Mouse (Mus musculus) hindbrain, embryonic 16.5 days (tissue): ENCODE measurements at regions not wholly inside any gene's neighbourhood (a gene's known extent, or its start where the extent isn't known, plus 50 kb on each side); places are given as distances from the start of the nearest gene placed in this dataset.

Source experiments
- ATAC-seq: fragments of 200-750 bp; cut with Nextera tagmentation; 2 replicates; pipeline ENCODE4 v1.8.0; 2017; ENCODE audit warnings: moderate TSS enrichment, moderate library complexity
- H3K27ac ChIP-seq: fragments of 300-500 bp; sonication (generic); 2 replicates; pipeline ENCODE4 v1.5.1; 2014; ENCODE audit warnings: low read depth, mild to moderate bottlenecking, control low read depth, low read length, moderate library complexity
- H3K27me3 ChIP-seq: fragments of 300-500 bp; sonication (generic); replicated peaks from 2 replicates; pipeline ENCODE4 v1.6.1; 2014; ENCODE audit warnings: low read length; ENCODE audit not compliant: control insufficient read depth, insufficient read depth
- H3K36me3 ChIP-seq: fragments of 300-500 bp; sonication (generic); 2 replicates; pipeline ENCODE4 v1.6.1; 2014; ENCODE audit warnings: mild to moderate bottlenecking, low read length, moderate library complexity, mixed read lengths; ENCODE audit not compliant: control insufficient read depth, insufficient read depth
- H3K4me1 ChIP-seq: fragments of 300-500 bp; sonication (generic); 2 replicates; pipeline ENCODE4 v1.6.1; 2014; ENCODE audit warnings: low read depth, low read length; ENCODE audit not compliant: control insufficient read depth, insufficient read depth
- H3K4me2 ChIP-seq: fragments of 300-500 bp; sonication (generic); 2 replicates; pipeline ENCODE4 v1.6.1; 2014; ENCODE audit warnings: mild to moderate bottlenecking, low read length, control low read depth, moderate library complexity
- H3K4me3 ChIP-seq: fragments of 300-500 bp; sonication (generic); 2 replicates; pipeline ENCODE4 v1.5.1; 2014; ENCODE audit warnings: mild to moderate bottlenecking, low read length, control low read depth, moderate library complexity
- H3K9ac ChIP-seq: fragments of 300-500 bp; sonication (generic); 2 replicates; pipeline ENCODE4 v1.6.1; 2014; ENCODE audit warnings: low read depth, mild to moderate bottlenecking, control low read depth, low read length, moderate library complexity
- H3K9me3 ChIP-seq: fragments of 300-500 bp; sonication (generic); 2 replicates; pipeline ENCODE4 v1.6.1; 2014; ENCODE audit warnings: mild to moderate bottlenecking, low read length, moderate library complexity; ENCODE audit not compliant: control insufficient read depth
- WGBS: fragments of 180-500 bp; shearing (Covaris S2); extraction: QIAGEN DNeasy Blood & Tissue Kit; methylation state at CpG from one replicate; pipeline ENCODE4 v1.1.7; 2014; 5-methylcytosine and 5-hydroxymethylcytosine counted together

DNA sequence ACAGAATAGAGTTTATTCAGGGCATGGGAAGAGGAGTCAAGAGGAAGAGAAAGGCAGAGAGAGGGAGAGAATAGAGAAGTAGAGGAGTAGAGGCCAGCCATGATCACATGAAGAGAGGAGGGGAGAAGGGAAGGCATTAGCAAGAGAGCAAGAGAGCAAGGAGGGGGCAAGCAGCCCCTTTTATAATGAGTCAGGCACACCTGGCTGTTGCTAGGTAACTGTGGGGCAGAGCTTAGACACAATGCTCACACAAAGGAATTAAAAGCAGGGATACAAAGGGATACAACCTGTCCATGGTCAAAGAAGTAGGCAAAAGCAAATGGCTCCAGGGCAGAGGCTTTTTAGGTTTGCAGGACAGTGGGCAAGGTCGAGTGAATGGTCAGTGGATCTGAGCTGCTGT is 153.5 kb upstream of the Rreb1 start:
- ATAC-seq: no peak; the same call in none of the 2 replicates
- no peaks in the 10 kb centered on the region for H3K9me3 ChIP-seq
- H3K9ac ChIP-seq: no peak overlapping the region
- no peak overlapping the region for H3K4me2 ChIP-seq
- WGBS: 38% methylated on average over 1 of the region's 1 CpGs
- H3K4me3 ChIP-seq: no peak overlapping the region
- H3K4me1 ChIP-seq: no peaks in the 10 kb centered on the region
- H3K27ac ChIP-seq: no peak overlapping the region
- no peaks in the 10 kb centered on the region for H3K36me3 ChIP-seq
- H3K27me3 ChIP-seq: no peaks in the 10 kb centered on the region

DNA sequence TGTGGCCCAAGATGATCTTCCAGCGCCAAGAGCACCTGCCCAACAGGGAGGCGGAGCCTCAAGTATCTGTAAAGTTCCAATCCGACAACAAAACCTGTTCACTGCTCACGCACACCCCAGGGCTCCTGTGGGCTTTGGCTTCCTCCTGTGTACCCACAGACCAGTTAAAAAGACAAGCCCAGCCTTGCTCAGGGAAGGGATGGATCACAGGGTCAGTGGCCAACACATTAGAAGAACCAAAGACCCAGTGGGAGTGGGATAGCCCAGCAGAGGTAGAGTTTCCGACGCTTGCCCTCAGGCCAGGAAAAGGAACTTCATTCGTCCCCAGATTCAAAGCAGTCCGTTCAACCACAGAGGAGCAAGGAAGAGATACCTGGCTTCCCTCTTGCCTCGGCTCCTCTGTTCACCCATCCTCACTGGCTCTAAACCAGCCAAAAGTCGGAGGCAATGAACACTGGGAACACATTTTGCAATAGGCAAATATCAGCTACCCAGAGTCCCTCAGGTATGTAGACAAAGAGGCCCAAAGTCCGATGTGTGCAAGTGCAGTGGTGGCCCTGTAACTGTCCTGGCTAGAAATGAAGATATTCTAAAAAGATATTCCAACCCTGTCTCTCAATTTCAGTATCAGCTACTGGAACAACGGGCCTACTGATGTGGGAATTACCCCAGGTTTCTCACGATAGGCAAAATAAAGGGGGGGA is 152.5 kb upstream of the Rreb1 start:
- no peaks in the 10 kb centered on the region for H3K9me3 ChIP-seq
- WGBS: 90% methylated on average over 13 of the region's 13 CpGs
- H3K9ac ChIP-seq: no peak overlapping the region
- no peaks in the 10 kb centered on the region for H3K4me1 ChIP-seq
- ATAC-seq: no peak
- no peak overlapping the region for H3K27ac ChIP-seq
- no peak overlapping the region for H3K4me2 ChIP-seq
- no peaks in the 10 kb centered on the region for H3K27me3 ChIP-seq
- H3K4me3 ChIP-seq: no peak overlapping the region
- no peaks in the 10 kb centered on the region for H3K36me3 ChIP-seq

DNA sequence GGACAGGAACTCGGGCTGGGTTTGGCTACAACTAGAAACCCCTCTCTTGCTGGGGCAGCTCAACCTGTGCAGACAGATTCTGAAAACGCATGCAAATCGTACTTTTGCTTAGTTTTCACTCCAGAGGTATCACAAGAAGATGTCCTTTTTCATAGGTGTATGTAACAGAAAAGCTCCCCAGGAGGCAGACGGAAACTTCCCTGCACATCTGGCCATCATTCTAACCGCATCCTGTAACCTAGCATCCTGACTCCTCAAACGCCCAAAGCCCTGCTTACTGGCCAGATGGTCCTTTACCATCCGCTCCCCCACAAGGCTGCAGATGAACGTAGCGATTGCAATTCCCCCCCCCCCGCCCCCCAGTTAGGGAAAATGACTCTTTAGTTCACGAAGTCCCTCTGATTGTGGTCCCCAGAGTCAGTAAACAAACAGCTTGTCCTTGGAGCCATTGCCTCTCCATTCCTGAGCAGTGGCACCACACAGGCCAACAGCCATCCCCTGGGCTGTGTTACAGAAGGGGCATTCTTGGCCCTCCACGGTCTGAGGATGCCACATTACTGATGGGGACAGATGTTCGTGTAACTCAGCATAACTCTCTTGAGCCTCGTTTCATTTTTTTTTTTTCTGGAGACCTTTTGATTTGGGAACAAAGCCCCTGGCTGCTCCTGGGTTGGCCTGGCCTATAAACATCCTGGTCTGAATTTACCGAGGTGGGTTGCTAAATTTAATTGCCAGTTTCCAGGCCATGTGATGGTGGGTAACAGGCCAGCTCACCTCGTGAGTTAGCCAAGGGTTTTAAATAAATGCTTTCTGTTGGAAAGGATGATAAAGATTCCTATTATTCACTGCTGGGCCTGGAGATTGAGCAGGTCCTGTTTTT is 149.6 kb upstream of the Rreb1 start:
- Histone ChIP-seq H3K27me3 (no peaks in the 10 kb centered on the region), H3K4me3 (no peak overlapping the region), H3K36me3 (no peaks in the 10 kb centered on the region), H3K4me2 (no peak overlapping the region), H3K9ac (no peak overlapping the region), H3K4me1 (no peaks in the 10 kb centered on the region), H3K9me3 (no peaks in the 10 kb centered on the region), H3K27ac (no peak overlapping the region)
- WGBS: 58% methylated on average over 16 of the region's 16 CpGs
- no peak for ATAC-seq

DNA sequence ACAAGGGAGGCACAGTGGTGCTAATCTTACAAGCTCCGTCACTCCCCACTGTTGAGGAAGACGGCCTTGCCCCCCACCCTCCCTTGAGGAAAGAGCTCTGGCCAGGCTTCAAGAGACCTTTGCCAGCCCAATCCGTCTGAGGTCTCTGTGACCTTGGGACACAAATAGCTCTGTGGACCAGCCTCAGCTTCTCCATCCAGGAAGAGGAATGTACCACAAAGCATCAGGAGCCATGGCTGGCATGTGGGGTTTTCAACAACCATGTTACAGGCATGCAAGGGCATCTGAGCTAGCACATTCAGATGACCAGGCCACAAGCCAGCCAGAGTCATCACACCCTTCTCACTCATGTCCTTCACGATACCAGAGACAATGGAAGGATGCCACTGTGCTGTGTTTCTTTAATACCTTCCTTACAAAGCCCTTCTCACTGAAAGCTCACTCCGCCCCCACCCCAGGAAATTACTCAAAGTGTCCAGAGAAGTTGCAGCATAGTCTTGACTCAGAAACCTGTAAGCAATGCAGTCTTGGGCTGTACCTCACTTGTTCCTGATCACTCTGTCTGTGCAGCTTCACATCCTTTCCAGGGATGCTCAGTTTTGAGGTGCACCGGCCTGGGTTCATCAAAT is 148.8 kb upstream of the Rreb1 start:
- Histone ChIP-seq H3K9me3 (no peaks in the 10 kb centered on the region), H3K9ac (no peak overlapping the region), H3K36me3 (no peaks in the 10 kb centered on the region), H3K27ac (no peak overlapping the region), H3K27me3 (no peaks in the 10 kb centered on the region), H3K4me3 (no peak overlapping the region), H3K4me2 (no peak overlapping the region), H3K4me1 (no peaks in the 10 kb centered on the region)
- ATAC-seq: no peak
- WGBS: 73% methylated on average over 6 of the region's 6 CpGs

DNA sequence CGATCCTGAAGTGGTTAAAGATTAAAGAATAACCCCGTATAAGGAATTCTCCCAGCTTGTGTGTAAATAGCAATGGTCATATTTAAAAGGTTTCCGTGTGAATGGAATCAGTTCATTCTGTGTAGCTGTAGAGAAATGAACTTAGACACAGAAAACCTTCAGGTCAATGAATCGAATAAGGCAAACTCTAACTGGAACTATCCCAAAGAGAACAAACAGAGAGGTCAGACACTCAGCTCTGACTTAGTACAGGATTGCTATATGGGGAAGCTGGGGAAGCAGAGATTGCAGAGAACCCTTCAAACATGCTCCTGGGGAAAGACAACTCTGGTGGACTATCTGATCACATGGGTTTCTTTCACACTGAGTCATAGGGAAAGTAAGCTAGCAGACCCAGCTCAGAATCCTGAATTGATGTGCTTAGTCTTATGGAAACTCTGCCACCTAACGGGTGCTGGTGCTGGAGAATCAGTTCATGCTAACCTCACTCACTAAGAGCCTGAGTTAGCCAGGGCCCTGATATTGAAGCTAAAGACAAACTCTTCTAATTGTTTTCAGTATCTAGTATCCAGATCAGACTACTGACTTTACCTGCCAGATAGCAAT is 145.3 kb upstream of the Rreb1 start:
- no peak overlapping the region for H3K4me2 ChIP-seq
- no peaks in the 10 kb centered on the region for H3K4me1 ChIP-seq
- no peaks in the 10 kb centered on the region for H3K27me3 ChIP-seq
- no peak for ATAC-seq
- H3K9ac ChIP-seq: no peak overlapping the region
- no peaks in the 10 kb centered on the region for H3K9me3 ChIP-seq
- WGBS: 91% methylated on average over 5 of the region's 5 CpGs
- H3K36me3 ChIP-seq: no peaks in the 10 kb centered on the region
- H3K4me3 ChIP-seq: no peak overlapping the region
- no peak overlapping the region for H3K27ac ChIP-seq

DNA sequence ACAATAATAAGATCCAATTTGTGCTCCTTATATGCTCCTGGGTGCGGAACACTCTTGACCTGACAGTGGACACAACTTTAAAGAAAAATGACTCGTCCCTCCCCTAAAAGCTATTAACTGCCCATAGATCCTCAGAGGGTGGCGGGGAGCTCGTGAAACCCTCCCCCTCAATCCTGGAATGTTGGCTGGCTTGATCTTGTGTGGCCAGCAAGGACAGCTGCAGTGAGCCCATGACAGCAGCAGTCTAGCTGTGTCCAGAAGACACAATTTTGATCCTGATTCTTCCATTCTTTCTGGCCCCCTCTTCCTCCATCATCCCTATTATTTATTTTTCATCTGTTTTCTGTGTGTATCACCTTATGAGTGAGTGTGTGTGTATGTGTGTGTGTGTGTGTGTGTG is 141.8 kb upstream of the Rreb1 start:
- no peak overlapping the region for H3K4me3 ChIP-seq
- H3K27ac ChIP-seq: no peak overlapping the region
- no peak for ATAC-seq
- no peak overlapping the region for H3K4me2 ChIP-seq
- H3K36me3 ChIP-seq: no peaks in the 10 kb centered on the region
- no peaks in the 10 kb centered on the region for H3K4me1 ChIP-seq
- H3K9me3 ChIP-seq: no peaks in the 10 kb centered on the region
- WGBS: 77% methylated on average over 4 of the region's 4 CpGs
- no peak overlapping the region for H3K9ac ChIP-seq
- H3K27me3 ChIP-seq: no peaks in the 10 kb centered on the region

DNA sequence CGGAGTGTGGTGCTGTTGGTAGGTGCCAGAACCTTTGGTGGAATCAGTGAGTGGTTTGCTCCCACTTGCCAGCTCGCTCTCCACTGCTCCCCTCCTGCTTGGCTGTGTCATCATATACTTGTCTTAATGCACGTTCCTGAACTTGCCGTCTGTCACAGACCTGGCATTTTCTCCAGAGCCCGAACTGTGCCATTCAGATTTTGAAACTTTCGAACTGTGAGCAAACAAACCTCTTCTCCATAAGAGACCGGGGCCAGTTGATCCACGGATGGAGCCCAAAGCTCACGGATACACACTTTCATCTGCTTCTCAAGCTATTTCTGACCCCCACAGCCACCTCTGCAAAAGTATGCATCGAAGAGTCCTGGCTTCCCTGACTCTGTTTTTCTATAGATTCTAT is 141.0 kb upstream of the Rreb1 start:
- H3K9ac ChIP-seq: no peak overlapping the region
- WGBS: 90% methylated on average over 10 of the region's 10 CpGs
- no peaks in the 10 kb centered on the region for H3K36me3 ChIP-seq
- no peak for ATAC-seq
- no peaks in the 10 kb centered on the region for H3K9me3 ChIP-seq
- no peak overlapping the region for H3K27ac ChIP-seq
- no peaks in the 10 kb centered on the region for H3K4me1 ChIP-seq
- H3K4me2 ChIP-seq: no peak overlapping the region
- H3K4me3 ChIP-seq: no peak overlapping the region
- no peaks in the 10 kb centered on the region for H3K27me3 ChIP-seq

DNA sequence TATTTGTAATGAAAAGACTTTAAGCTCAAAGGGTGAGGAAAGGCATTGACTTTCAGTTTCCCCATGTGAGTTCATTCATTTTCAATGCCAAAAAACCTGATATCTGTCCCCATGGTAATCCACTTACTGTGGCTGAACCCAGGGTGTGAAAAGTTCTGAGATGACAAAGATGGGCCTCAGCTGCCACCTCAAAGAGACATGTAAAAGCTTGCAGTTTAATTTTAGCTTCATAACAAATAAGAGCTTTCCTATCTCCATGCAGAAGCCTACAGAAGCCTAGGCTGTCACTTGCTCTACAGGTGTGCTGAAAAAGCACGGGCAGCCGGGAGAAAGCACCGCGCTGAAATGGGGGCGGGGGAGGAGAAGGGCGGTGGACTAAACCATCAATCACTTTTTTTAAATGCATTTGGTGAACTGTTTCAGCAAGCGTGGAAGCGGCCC is 140.1 kb upstream of the Rreb1 start:
- H3K27me3 ChIP-seq: no peaks in the 10 kb centered on the region
- H3K9me3 ChIP-seq: no peaks in the 10 kb centered on the region
- no peaks in the 10 kb centered on the region for H3K36me3 ChIP-seq
- no peak for ATAC-seq
- no peak overlapping the region for H3K4me3 ChIP-seq
- 46% methylated on average over 8 of the region's 8 CpGs for WGBS
- H3K27ac ChIP-seq: no peak overlapping the region
- no peak overlapping the region for H3K9ac ChIP-seq
- H3K4me2 ChIP-seq: no peak overlapping the region
- no peaks in the 10 kb centered on the region for H3K4me1 ChIP-seq
